Mouse (Mus musculus) granulocyte monocyte progenitor cell, adult 5-6 weeks (primary cell): ENCODE measurements around the gene Flcn. TPM values are rescaled to one million over a fixed set of nuclear protein-coding genes. Genes with fewer than 3 reads are reported as not detected.
A peak's percentile ranks its signal among the peaks of the same experiment; 100 is the strongest.

Source experiments
- ATAC-seq: replicated peaks from 2 replicates; pipeline ENCODE4 v1.8.0; 2016; ENCODE audit warnings: mild to moderate bottlenecking, moderate TSS enrichment, inconsistent platforms; ENCODE audit not compliant: poor library complexity, severe bottlenecking
- total RNA-seq, 2 experiments: library from RNA; stranded (forward) in 1 of 2; stranded (reverse) in 1 of 2; fragments of 200-712, 200-1000 nt in 1 of 2; fragments of >200 nt in 1 of 2; fragmentation: Nextera tagmentation in 1 of 2; gene quantifications; 2 replicates each; pipeline ENCODE4 v1.2.3; 2014 to 2017

The Flcn gene
- total RNA-seq, 2 experiments from 2014 or later = 7.9 to 19.7 TPM

DNA sequence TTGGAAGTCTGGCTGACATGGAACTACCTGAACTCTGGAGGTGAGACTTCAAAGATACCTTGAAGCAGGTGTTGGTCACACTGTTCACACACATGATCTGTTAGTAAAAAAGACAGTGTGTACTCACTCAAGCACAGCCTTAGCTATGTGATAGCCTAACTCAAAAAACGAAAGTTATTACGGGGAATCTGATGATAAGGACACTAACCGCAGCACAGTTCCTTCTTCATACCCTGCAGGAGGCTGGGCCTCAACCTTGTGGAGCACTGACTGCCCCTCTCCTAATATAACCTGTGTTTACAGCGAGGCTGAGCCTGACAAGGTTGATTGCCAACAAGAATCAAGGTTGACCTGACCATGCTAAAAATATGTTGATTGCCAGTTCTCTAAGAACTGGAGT, 35.3 kb downstream of the Flcn start:
- ATAC-seq = no peak

DNA sequence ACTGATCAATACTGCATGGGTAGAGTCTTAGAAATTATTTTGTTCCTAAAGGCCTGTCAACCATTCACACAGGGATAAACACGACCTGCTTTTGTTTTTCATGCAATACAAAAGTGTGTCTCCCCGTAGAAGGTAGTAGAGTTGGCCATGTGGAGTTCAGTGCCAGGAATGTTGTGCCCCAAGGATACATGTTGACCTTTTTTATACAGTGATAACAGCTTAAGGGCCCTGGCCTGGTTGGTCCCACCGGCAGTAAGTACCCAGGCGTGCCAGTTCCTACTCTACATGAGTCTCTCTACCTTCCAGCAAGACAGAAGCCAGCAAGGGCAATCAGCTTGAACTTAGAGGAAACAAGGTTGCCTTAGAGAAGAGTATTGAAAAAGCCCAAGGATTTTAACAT, 36.9 kb downstream of the Flcn start:
- ATAC-seq = no peak

DNA sequence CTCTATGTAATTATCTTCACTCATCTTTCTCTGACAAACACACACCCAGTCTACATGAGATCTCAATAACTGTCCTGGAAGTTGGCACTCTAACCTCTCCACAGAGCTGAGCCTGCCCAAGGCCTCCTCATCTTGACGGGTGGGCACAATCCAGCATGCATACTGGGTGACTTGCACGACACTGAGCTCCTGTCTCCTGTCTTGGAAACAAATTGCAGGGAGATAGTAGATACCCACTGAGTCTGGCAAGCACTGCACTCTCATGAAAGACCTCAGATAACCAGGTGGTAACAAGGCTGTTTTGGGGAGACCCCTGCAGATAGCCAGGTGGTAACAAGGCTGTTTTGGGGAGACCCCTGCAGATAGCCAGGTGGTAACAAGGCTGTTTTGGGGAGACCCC, 37.5 kb downstream of the Flcn start:
- no peak for ATAC-seq

DNA sequence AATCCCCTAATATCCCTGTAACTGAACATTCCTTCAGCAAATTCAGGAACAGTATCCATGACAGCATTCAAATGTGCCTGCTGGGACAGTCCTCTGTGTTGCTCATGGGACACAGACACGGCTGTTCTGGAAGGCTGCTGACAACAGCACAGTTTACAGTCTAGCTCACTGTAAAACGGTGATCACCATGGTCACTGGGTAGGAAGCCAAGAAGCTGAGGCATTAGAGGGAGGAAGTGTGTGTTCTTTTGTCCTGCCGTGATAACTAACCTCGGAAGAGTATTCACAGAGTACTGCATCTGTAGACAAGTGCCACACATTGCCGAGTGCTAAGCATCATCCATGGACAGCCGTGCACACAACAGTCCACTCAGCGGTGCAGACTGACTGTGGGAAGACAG, 39.1 kb downstream of the Flcn start:
- ATAC-seq = no peak

DNA sequence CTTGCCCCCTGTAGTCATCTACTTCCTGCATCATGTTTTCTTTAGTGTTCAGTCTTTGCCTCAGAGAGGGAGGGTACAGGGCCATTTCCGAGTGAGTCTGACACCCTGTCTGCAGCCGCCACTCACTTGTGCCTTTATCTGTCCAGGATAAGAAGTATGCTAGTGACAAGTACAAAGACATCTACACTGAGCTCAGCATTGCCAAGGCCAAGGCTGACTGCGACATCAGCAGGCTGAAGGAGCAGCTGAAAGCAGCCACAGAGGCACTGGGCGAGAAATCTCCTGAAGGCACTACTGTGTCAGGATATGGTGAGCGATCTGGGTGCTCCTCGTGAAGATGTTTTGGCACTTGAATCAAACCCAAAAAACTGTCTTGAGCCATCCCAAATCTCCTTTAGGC, 40.1 kb downstream of the Flcn start:
- ATAC-seq = no peak

DNA sequence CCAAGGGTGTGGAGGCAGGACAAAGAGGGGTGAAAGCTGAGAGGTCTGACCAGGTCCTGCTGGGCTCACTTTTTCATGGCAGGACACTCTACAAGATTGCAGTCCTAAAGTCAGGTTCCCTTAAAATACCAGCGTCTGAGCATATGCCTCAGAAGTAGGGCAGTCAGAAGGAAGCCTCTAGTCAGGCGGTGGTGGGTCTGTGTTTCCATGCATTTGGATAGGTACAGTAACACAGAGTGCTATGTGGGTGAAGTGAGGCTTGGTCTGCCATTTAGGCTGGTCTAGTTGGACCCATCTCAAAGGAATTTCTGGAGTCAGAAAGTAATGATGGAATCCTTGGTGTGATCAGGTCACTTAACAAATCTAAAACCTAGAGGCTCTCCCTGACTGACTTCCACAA, 40.5 kb downstream of the Flcn start:
- ATAC-seq = no peak

DNA sequence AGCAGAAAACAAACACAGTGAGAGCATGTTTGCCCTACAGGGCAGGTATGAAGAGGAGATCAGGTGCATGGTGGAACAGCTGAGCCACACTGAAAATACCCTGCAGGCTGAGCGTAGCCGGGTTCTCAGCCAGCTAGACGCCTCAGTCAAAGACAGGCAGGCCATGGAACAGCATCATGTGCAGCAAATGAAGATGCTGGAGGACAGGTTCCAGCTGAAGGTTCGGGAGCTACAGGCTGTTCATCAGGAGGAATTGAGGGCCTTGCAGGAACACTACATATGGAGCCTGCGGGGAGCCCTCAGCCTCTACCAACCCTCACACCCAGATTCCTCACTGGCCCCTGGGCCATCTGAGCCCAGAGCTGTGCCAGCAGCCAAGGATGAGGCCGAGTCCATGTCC, 49.0 kb downstream of the Flcn start:
- ATAC-seq = no peak

DNA sequence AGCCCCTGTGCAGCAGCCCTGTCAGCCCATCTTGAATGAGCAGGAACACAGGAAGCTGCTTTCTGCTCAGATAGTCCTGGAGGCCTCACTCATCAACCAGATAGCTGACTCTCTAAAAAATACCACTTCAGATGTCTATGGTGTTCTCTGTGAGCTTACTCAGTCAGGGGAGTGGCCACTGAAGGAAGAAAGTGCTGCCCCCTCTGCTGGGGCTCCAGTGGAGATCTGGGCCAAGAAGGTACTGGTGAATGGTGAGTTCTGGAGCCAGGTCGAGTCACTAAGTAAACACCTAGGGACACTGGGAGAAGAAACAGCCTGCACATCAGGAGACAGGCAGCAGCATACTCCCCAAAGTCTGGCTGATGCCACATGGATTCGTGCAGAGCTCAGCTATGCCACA, 50.2 kb downstream of the Flcn start:
- ATAC-seq = no peak

DNA sequence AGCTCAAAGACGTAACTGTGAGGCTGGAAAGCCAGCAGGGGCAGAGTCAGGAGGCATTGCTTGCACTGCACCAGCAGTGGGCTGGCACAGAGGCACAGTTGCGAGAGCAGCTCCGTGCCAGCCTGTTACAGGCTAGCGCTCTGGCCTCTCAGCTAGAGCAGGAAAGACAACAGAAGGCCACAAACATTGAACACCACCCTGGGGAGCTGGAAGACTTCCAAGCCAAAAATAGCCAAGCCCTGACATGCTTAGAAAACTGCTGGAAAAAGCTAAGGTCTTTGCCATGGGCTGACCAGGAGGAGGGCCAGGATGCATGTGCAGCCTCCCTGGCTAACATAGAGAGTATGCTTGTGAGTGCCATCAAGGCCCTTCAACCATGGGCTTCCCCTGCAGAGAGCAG, 50.6 kb downstream of the Flcn start:
- ATAC-seq = no peak

DNA sequence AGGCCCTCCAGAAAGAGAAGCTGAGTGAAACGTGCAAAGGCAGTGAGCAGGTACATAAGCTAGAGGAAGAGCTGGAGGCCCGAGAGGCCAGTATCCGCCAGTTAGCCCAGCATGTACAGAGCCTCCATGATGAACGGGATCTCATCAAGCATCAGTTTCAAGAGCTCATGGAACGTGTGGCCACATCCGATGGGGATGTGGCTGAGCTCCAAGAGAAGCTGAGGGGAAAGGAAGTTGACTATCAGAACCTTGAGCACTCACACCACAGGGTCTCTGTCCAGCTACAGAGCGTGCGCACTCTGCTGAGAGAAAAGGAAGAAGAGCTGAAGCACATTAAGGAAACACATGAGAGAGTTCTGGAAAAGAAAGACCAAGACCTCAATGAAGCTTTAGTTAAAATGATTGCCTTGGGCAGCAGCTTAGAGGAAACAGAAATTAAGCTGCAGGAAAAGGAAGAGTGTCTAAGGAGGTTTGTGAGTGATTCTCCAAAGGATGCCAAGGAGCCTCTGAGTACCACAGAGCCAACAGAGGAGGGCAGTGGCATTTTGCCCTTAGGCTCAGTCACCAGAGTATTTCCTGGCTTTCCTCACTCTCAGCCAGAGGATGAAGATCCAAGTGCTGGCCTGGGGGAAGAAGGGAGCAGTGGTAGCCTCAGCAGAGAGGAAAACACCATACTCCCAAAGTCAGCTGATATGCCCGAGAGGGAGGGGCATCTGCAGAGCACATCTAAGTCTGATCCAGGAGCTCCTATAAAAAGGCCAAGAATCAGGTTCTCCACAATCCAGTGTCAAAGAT, 51.4 kb downstream of the Flcn start:
- no peak for ATAC-seq

DNA sequence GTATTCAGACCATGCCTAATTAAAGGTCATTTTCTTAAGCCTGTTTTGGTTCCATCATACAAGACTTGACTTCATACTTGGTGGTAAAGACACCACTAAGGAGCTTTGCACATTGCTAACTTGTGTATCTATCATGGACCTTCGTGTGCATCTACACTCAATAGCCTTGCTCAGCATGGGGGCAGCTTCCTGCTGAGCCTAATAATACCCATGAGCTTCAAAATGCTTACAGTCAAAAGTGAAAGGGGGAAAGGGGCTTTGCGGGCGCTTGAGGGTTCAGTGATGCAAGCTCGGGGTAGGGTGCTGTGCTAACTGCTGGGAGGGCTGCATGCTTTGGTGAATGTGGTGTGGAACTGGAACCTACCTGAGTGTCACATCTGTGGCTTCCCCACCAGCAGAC, 53.5 kb downstream of the Flcn start:
- no peak for ATAC-seq

DNA sequence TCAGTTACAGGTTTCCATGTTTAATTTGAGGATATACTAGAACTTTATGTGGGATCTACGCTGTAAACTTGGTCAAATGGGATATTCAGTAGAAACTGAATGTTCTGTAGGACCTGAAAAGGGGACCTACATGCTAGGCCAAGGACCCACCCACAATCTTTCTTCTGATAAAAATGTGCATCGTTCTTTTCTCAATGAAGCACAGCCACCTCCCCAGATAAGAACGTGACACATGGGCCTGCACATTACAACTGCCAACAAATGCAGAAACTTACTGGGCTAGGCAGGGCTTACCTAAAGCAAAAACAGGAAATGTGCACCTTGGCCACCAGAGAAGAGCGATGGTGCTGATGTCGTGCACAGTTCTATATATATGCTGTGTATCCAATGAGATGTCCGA, 55.3 kb downstream of the Flcn start:
- ATAC-seq = no peak

DNA sequence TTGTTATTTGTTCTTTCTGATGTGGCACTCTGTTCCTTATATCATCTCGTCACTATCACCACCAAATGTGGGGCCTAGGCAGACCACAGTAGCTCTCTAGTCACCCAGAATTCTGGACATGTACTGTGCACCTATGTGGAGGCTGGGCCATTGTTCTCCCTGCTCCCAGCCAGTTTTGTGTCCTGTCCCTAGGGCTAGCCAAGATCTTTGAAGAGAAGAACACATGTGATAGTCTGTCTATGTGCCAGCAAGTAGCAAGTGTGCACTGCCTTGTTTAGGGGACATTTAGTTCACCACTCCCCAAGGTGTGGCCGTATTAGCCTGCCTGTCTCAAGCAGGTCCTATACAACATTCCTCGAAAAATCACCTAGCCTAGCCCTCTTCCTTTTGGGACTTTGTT, 60.8 kb downstream of the Flcn start:
- no peak for ATAC-seq

DNA sequence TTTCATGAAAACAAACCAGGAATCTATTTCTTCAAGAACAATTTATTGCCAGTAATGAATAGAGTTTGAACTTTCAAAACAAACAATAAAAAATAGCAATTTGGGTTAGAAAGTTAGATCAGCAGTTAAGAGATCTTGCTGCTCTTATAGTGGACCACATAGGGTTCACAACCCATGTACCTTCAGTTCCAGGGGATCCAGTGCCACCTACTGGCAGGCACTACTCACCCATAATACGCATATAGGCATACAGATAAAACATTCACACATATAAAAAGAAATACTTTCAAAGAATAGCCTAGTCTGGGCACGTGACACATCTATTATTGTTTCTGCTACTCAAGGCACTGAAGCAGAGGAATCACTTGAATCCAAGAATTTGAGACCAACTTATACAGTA, 63.2 kb downstream of the Flcn start:
- ATAC-seq = peak; percentile 37; the same call in 1 of the 2 replicates

DNA sequence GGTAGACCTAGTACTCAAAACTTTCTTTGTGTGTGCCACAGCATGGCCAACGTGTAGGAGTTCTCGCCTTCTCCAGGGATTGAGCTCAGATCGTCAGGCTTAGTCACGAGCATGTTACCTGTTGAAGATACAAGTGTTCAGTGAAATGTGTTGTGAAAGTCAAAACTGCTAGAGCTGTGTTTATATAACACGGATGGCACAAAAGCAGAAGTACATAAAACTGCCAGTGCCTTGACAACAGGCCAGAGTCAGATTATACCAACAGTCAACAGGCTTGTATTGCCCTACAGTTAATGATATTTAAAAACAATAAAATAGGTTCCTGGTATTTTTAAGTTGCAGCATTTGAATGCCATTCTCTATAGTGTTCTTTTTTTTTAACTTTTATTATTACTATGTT, 64.0 kb downstream of the Flcn start:
- ATAC-seq = peak; percentile 58; the same call in 1 of the 2 replicates

DNA sequence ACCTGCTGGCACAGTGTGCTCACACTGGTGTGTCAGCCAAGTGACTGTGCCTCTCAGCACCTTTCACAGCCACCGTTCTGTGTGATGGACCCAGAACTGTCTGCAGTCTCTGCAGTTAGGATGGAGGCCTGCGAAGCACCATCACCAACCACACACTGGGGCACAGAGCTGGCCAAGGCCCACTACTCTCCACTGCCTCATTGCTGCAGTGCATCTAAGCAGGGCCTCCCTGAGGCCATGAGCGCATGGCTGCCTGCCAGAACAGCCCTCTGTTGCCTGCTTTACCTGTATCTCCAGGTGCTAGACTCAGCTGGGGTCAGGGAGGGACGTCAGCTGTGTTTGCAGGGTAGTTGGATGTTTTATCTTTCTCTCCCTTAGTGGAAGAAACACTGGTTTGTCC, 65.4 kb downstream of the Flcn start:
- ATAC-seq = no peak

DNA sequence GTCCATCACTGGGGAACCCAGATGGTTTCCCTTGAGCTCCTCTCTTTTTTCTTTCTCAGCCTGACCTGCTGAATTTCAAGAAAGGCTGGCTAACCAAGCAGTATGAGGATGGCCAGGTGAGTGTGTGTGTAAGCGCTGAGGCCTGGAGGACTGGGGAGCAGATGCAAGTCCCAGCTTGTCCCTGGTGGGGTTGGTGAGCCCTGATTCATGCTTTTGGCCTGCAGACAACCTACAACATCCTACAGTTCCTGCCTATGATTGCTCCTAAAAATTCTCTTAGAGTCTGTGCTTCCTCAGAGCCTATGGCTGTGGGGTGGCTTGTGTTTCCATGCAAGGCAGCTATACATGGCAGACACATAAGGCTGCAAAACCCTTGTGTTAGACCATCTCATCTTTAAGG, 66.1 kb downstream of the Flcn start:
- no peak for ATAC-seq

DNA sequence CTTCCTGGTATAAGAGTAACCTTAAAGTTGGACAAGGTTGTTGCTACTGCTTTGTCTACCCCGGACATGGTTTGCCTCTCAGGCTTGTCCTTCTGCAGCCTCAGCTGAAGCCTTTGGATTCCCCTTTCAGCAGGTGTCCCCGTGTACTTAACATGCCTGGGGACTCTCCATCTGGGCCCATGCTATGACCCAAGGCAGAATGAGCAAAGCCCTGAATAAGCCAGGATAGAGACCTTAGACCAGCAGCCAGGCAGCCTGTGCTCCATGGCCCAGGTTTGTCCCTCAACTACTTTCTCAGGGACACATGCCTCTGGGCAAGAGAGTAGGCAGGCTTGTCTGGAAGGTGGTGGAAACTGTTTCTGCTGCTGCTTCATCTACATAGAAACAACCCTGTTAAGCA, 66.5 kb downstream of the Flcn start:
- ATAC-seq = no peak

DNA sequence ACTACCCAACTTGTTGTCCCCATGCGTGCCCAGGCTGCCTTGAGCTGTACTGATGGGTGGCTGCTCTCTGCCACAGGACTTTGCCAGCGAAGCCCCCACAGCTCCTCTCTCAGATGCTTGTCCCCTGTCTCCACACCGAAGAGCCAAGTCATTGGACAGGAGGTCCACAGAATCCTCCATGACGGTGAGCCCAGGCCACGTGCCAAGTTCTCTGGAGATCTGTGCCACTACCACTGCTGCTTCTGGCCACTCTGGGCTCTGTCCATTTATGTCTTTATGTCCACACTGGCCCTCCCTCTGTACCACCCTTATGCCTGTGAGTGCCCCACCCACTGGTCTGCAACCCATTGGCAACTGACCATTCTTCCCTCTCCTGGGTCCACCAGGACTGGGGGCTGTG, 67.9 kb downstream of the Flcn start:
- no peak for ATAC-seq
